Mouse (Mus musculus) adrenal gland, postnatal 4 days (tissue): ENCODE data around the gene Fam83d. TPM values are rescaled to one million over a fixed set of nuclear protein-coding genes. Genes with fewer than 3 reads are reported as not detected.

Experiments
- DNase-seq, 2 experiments: peaks; one replicate each; pipeline ENCODE4 v3.0.0; 2021 to 2022; ENCODE audit warnings: low spot score in 2 of 2, mixed read lengths in 2 of 2
- total RNA-seq, 2 experiments: library from RNA; stranded (reverse); gene quantifications; 2 replicates each; pipeline ENCODE4 v1.2.3; 2021

The Fam83d gene
- total RNA-seq, 2 experiments from 2014 or later = 10.6 to 11.3 TPM

DNA sequence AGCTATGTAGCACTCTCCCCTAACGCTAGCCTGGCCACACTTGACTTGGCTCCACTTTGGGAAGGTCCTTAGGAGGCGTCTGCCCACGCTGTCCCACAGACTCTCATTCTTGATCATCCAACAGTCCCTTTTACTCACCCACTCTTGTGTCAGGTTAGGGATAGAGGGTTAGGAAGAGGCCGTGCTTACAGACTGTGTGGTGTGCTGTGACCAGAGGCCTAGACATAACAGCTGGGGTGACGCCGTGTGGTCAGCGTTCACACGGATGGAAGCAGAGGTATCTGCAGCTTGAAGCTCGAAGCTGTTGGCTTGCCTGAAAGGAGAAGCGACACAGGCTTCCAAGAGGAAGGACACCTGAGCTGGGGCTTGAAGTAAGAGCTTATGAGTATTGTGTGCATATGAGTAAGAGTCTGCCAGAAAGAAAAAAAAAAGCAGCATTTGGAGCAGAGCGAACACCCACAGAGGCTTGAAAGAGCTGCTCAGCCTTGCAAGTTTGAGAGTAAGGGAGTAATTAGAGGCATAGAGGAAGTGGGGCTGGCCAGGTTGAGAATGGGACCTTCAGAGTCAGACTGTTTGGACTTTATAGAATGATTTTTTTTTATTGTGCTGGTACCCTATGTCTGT, 24.3 kb upstream of the Fam83d start:
- no peak for DNase-seq

DNA sequence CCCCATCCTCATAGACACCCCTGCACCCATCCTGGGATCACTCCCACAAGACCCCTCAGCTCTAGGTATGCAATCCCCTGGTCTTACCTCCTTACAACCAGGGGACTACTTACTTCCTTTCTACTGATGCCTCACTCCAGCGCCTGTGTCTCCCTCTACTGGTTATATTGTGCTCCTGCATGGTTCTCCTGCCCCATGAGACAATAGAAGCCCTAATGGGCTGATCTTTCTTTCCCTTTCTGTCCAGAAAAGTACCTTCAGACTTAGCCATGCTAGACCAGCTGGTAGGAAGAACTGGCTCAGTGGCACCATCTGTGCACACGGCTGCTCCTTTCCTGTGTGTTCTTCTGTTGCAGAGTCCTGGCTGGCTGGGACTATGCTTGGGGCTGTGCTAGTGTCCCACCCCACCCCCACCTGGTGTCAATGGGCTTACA, 22.8 kb upstream of the Fam83d start:
- DNase-seq = no peak

DNA sequence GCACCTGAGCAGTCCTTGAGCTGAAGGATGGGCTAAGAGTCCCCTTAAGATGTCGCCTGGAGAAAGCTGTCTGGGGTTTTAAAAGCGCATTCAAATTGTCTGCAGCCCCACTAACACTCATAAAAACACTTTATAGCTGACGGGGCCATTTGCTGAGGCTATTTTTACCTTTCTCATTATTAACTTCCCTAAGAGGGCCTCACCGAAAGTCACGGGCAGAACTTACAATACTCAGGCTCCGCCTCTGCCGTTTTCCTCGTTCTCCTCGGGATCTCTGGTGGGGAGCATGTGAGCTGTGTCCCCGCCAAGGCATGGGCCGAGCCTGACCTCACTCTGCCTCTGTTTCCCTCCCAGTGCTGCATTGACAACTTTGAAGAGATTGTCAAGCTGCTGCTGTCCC, 21.7 kb upstream of the Fam83d start:
- no peak for DNase-seq

DNA sequence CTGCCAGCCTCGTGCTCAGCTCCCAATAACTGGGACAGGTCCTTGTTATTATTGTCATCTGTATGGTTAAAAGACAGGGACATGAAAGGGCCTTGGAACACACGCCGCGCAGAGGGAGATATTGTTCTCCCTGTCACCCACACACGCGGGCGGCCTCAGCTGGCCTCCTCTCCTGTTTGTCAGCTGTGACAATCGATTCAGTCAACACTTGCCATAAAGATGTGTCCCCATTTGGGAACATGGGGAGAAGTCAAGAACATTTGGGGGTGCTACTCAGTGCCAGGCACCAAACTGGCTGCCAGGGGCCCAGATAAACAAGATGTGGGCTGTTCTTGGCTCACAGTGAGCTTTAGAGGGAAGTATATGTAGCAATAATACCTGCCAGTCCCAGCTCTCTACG, 18.5 kb upstream of the Fam83d start:
- DNase-seq = no peak

DNA sequence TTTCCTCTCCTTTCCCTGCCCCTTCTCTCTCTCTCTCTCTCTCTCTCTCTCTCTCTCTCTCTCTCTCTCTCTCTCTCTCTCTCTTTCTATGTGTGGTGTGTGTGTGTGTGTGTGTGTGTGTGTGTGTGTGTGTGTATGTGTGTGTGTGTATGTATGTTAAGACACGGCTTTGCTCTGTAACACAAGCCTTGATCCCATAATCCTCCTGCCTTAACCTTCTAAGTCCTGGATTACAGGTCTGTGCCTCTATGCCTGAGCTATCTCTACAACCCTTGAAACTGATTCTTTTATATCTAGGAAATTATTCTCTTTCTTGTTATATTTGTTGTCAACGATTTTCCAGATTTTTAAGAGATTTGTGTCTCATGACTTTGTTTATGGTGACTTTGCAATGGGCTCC, 7.7 kb upstream of the Fam83d start:
- DNase-seq = no peak

DNA sequence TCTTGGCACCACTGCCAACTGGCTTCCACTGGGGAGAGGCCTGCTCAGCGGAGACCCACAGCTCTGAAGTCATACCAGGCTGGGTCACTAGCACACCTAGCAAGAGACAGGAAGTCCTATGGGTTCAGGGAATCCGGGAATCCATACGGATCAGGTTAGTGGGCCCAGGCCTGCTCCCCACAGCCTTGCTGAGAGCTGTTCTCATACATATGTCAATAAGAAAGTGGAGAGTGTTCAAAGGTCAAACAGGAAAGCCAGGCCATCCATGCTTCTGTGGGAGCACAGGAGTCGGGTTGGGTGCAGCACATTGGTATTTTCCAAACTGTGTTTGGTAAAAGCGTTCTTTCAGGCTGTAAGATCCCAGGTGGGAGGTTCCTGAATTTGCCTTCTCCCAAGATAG, 5.6 kb upstream of the Fam83d start:
- no peak for DNase-seq

DNA sequence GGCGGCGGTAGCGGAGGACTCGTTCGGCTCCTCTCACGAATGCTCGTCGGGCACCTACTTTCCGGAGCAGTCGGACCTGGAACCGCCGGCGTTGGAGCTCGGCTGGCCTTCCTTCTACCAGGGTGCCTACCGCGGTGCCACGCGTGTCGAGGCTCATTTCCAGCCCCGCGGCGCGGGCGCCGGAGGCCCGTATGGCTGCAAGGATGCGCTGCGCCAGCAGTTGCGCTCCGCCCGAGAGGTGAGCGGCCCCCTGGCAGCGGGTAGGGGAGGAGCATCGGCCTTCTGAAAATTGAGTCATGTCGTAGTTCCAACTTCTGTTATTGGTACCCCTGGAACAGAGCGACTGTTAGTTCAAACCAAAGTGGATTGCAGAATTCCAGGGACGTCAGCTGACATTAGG, 457 bp downstream of the Fam83d start:
- no peak for DNase-seq

DNA sequence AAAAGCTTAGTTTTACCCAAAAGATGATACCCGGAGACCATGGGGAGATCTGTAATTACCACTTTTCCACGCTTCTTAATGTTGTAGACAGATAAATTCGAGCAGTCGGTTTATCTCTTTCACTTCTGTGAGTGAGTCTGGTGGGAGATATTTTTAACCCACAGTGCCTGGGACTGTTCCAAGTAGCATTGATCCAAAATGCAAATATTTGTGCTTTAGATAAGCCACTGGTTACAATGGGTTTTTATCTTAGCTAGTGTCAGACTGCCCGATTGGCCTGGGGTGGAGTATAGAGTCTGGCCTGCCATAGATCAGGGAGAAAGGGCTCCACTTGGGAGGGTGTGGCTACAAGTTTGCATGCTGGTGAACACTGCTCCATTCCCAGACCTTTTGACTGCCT, 878 bp downstream of the Fam83d start:
- DNase-seq = no peak

DNA sequence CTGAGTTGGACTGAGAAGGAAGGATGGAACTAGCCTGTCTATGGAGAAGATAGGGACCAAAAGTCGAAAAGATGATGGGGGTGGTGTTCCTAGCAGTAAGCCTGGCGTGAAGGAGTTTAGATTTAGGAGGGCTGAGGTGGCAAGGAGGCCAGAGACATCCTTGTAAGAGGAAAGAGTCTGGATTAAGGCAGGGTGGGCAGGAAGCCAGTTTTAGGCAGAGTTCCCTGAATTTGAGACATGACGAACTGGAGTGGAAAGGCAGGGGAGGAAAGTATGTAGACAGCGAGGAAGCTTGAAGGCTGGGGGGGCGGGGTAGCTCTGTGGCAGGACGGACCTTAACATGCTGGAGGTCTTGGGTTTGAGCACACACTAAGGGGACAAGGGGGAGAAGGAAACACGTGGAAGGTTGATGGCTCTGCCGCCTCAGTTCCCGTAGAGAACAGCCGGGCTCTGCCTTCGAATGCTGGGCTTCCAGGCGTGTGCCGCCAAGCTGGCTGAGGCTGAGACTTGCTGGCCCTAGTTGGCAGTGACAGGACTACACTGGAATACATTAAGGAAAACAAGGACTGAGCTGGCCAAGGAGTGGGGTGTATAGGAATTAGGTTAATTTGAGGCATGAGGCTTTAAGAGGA, 2.3 kb downstream of the Fam83d start:
- no peak for DNase-seq

DNA sequence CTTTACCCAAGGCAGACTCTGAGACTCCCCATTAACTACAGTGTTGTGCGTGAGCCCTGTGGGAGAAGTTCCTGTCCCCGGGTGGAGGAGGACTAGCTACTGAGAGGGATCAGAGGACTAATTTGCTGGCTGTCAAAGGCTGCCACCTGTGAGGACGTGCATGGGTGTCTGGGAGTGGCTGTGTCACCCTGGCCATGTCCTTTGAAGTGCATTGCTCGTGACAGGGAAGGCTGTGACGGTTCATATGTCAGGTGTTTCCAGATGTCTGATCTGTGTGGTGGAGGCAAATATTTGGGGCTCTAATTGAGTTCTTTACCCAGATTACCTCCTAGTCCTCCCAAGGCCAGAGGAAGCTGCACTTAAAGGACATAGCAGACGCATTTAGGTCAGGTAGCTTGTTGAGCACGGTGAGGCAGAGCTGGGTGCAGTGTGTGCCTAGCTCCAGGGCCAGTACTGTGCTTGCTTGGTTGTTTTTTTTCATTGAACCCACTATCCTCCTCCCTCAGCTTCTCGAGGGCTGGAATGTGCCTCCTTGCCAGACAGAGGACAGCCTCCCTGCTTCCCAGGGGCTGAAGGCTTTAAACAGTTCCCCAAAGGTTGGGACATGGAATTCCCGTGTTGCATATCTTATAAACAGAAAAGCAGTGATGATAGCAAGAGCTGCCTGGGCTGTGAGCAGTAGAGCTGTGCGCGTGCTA, 3.3 kb downstream of the Fam83d start:
- no peak for DNase-seq

DNA sequence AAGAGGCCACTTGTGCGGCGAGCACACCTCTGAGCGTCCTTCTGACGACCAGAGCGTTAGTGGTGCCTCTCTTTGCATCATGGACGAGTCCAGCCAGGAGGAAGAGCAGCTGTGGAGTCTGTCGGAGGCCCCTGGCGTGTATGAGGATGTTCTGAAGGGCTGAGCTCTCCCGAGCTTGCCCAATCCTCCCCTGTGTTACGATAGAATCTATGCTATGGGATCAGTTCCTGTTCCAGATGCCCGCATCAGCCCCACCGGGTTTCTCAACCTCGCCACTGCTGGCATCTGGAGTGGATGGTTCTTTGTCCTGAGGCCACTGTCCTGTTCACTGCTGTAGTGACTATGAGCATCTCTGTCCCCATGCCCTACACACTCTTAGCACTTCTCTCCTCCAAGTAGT, 4.9 kb downstream of the Fam83d start:
- no peak for DNase-seq

DNA sequence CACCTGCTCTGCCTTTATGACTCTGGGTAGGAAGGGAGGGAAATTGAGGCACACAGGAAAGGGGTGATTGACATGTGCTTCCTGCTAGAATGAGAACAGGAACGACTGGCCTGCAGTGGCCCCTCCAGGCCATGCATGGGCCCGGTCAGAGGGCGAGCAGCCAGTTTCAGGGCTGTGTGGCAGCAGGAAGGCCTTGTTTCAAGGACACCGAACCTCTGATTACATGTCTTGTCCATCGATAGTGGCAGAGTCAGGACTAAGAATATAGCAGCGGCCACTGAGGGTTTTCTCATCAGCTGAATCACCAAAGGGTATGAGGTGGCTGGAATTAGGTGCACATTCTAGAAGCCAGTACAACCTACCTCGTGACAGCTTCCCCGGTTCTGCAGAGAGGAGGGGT, 7.0 kb downstream of the Fam83d start:
- DNase-seq = no peak

DNA sequence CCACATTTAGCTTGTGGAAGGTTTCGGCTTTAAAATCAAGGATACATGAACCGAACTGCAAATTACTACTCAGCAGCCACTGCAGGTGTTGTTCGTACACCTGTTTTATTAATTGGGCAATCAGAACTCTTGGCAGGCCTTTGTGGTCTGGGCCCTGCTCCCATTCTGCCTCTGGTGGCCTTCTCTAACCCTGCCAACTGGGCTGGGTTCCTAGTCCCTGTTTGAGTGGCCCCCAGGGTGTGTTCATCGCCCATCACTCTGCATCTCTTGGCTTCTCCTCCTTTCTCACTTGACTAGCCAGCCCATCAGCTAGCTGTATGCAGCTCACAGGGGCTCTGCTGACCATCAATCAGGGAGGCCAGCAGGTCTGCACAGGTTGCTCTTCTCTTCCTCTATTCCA, 8.8 kb downstream of the Fam83d start:
- no peak for DNase-seq

DNA sequence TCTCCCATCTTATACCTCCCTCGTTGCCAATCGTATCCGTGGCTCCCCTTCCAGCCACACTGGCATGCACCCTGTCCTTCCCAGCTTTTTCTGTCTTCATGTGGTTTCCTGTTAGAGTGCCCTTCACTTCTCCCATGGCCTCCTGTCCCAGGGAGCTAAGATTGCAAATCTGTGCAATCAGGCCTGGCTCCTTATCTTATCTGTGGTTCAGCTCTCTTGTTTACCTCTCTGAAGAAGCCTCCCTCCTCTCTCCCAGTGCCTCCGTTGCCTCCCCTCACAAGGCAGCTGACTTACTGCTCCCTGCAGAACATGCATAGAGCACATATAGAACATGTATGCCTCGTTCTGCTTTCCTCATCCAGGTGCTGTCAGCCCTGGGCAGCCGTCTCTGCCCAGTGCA, 9.6 kb downstream of the Fam83d start:
- no peak for DNase-seq

DNA sequence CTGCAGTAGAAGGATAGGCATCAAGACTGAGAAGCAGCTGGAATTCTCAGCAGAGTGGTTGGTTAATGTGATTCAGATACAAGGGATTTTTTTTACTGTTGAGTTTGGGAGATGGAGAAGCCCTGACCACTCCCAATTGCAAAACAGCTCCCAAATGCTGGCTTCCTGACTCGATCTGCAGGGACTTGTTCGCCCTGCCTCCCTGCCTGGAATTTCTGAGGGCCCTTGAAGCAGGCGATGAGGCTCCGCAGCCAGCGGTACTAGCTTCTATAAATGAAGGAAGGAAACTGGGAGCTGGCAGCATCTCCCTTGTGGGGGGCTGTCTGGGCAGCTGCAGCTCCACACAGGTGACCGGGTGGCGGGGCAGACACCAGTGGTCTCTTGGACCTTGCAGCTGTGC, 10.5 kb downstream of the Fam83d start:
- no peak for DNase-seq

DNA sequence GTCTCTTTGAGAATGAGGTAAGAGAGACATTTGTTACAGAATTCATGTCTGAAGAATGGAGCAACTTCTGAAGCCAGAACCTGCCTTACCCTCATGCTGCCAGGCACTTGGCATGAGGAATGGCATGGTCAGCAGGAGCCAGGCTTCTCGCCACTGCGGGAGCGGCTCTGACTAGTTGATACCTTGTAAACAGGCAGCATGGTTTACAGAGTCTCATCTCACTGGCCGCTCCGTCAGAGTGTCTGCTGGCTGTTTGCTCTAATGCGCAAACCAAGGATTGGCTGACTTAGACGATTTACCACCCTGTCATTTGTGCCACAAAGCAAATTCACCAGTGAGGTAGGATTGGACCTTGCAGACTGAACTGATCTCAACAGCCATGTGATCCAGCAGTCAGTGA, 13.2 kb downstream of the Fam83d start:
- no peak for DNase-seq

DNA sequence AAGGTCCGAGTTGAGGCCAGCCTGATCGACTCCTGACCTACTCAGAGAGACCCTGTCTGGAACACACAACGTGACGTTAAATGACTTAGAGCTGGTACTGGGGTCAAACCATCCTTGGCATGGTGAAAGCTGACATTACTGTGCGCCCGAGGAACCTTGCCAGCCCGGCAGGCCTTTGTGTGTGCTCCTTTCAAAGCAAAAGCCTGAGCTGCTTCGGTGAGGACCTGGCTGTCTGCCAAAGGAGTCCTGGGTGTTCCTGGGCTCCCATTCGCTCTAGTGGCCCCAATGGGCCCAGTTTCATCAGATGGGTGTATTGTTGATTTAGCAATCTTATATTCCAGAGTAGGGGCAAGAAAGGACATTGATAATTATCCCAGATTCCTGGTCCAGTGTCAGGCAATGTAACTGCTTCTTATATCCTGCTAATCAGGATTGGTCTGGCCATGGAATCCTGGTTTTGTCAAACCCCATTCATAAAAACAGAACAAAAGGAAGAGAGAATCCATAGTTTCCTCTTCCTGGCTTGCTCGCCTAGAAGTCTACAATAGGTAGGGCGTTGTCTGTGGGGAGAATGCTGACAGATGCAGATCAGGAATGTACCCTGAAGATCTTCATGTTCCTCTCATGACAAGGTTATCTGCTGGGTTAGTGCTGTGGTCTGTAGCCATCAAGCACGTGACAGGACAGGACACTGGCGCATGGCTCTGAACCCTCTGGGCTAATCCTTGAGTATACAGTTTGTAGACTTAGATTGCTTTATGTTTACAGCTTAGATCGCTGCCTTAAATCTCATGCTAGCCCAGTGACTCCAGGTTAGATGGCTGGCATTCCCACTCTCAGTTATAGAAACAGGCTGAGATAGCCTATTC, 19.3 kb downstream of the Fam83d start:
- no peak for DNase-seq

DNA sequence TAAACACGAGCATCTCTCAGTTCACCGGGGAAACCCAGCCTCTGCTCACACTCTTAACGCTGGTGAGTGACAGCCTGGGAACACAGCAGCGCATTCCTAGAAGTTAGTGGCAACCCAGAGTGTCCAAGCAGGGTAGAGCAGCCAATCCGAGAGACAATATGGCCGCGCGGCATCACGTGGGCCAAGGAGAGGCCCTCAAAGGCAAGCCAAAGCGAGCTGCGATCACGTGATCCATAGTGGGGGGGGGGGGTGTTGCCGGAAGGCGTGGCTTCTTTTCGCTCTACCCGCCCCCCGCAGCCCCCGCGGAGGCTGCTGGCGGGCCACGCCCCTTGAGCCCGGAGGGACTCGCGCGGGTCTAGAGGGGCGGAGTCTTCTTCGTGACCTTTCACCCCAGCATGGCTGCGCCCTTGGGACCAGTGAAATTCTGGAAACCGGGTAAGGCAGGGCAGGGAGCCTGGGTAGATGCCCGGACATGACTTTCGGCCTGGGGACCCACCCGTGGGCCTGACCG, 26.7 kb downstream of the Fam83d start, which contains the start of gene Dhx35:
Gene Dhx35, plus strand, starts transcription at position 314 of the 511 bp plus-strand sequence.
- DNase-seq = peak; percentile 83 to 87

DNA sequence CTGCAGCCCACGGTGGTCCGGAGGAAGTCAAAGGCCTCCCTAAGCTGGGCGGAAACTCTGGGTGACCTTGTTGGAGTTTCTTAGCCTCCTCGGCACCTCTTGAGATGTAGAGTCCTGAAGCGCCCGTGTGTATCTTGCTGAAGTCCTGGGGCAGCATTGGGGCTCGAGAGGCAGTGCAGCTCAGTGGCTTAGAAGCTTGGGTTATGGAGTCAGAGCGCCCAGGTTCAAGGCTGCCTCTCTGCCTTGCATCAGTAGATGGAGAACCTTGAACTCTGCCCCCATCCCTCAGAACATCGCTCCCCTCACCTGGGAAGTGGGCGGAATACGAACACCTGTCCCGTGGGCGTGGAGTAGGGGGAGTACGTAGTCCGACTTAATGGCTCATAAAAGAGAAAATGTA, 27.1 kb downstream of the Fam83d start:
- no peak for DNase-seq

DNA sequence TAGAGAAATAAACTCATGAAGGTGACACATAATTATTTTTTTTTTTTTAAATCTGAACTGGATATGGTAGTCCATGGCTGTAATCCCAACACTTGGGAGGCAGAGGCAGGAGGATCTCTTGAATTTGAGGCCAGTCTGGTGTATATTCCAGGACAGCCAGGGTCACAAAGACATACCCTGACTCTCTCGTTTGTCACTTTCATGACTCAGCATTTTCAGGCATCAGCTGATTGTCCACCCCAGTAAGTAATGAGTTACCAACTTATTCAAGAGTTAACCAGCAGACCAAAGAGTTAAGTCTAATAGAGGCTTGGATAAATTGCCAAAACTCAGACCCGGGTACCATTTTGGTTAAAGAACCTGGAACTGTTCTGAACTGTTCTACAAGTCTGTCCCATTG, 28.0 kb downstream of the Fam83d start:
- no peak for DNase-seq

DNA sequence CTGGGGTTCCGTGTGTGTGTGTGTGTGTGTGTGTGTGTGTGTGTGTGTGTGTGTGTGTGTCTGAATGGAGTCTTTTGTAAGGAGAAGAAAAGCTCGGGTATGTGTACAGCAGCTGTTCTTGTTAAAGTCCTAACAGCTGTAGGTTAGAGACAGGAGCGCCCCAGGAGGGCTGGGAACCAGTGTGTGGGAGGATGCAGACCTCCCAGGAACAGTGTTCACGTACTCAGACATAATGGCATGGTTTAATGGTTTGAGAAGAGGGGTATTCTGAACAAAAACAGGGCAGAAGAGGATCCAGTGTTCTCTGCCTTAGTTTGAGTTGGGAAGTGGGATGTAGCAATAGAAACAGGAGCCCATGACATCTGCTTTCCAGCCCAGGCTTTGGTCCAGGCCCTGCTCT, 31.4 kb downstream of the Fam83d start:
- no peak for DNase-seq

DNA sequence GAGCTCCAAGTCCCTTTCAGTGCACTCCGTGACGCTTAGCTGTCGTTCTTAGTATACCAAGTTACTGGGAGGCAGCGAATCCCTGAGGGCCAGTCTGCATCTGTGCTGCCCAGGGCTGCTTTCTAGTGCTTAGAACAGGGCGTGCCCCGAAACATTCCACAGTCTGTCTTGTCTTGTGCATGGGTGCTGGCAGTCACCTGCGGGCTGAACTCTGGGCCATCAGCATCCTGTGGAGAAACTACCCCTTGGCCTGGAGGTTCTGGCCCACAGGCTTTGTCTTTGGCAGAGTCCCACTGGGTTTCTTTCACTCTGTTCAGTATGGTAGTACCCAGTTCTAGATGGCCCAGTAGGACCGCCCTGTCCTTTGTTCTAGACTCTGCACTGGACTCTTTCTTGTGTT, 32.9 kb downstream of the Fam83d start:
- DNase-seq = no peak
